Mouse (Mus musculus) kidney, adult 2 months (tissue): ENCODE measurements around the gene Rad51b.

Source experiments
- CTCF ChIP-seq: fragments of 200-500 bp; conservative IDR thresholded peaks from 2 replicates; pipeline ENCODE4 v1.5.1; 2011; ENCODE audit warnings: low read depth, mild to moderate bottlenecking, control low read depth, low read length, moderate library complexity, mixed read lengths; ENCODE audit not compliant: insufficient read depth, insufficient read length
- POLR2A ChIP-seq: fragments of 200-500 bp; IDR thresholded peaks from one replicate; pipeline ENCODE4 v1.6.1; 2011; ENCODE audit warnings: low read depth, low read length, control low read depth

DNA sequence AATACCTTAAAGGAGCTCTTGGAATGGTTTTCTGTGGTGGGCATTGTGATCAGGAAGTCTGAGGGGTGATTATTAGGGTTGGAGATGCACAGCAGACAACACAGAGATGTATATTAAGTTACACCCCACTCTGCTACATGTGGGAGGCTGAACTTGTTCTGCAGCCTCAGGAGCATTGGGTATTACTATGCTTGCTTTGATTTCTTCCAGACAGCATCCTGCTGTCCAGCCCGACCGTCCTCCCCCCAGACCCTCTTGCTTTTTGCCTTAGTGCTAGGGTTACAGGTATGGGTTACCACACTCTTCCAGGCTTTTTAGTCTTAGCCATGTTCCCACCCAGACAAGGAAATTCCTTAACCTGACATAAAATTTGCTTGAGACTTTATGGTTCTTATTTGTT, 30.8 kb downstream of the Rad51b start:
- TF ChIP-seq POLR2A (no peak), CTCF (no peak)
